Mouse (Mus musculus): ENCODE measurements around the gene Galnt2. TPM values are rescaled to one million over a fixed set of nuclear protein-coding genes. Genes with fewer than 3 reads are reported as not detected.

Gene Galnt2
- polyA plus RNA-seq, 1 experiment: 55.5 TPM

- Histone ChIP-seq H3K36me3 (ENCODE audit: control insufficient read depth, insufficient read depth) (peaks cover 6% of the 10 kb centered on the region), H3K27me3 (ENCODE audit: control insufficient read depth, insufficient read depth, insufficient read length) (no peaks in the 10 kb centered on the region), H3ac (ENCODE audit: control insufficient read depth, insufficient read length, low read depth) (peak overlapping the region; percentile 23), H3K79me2 (ENCODE audit: control insufficient read depth, insufficient read depth) (peaks cover 37% of the 10 kb centered on the region), H3K79me3 (ENCODE audit: low read depth) (peaks cover 4% of the 10 kb centered on the region), H3K4me3 (ENCODE audit: insufficient read depth, poor library complexity, severe bottlenecking) (no peak overlapping the region)
- TF ChIP-seq USF1 (IDR thresholded peaks at IDR 0.05; ENCODE audit: low read depth) (no peak), CEBPB (IDR thresholded peaks at IDR 0.05; ENCODE audit: low read depth) (no peak), MAX (IDR thresholded peaks at IDR 0.05) (no peak), MYOD1 (IDR thresholded peaks at IDR 0.05; ENCODE audit: control insufficient read depth, insufficient read length, low read depth) (no peak), MYOG (IDR thresholded peaks at IDR 0.05; ENCODE audit: control insufficient read depth, extremely low read depth, insufficient read length) (no peak), CTCF (IDR thresholded peaks at IDR 0.05; ENCODE audit: control insufficient read depth, insufficient read depth, insufficient read length) (no peak), FOSL1 (IDR thresholded peaks at IDR 0.05; ENCODE audit: insufficient read depth, low read length, poor library complexity, severe bottlenecking) (no peak)
Observed at GRCm38 (mm10) chr8:124317191-124317682, 86.0 kb downstream of the Galnt2 start.

- Histone ChIP-seq H3K79me2 (ENCODE audit: control insufficient read depth, insufficient read depth) (peaks cover 37% of the 10 kb centered on the region), H3K4me3 (ENCODE audit: insufficient read depth, poor library complexity, severe bottlenecking) (no peak overlapping the region), H3K27me3 (ENCODE audit: control insufficient read depth, insufficient read depth, insufficient read length) (no peaks in the 10 kb centered on the region), H3K36me3 (ENCODE audit: control insufficient read depth, insufficient read depth) (peaks cover 9% of the 10 kb centered on the region), H3ac (ENCODE audit: control insufficient read depth, insufficient read length, low read depth) (no peak overlapping the region), H3K79me3 (ENCODE audit: low read depth) (peaks cover 4% of the 10 kb centered on the region)
- TF ChIP-seq FOSL1 (IDR thresholded peaks at IDR 0.05; ENCODE audit: insufficient read depth, low read length, poor library complexity, severe bottlenecking) (no peak), CTCF (IDR thresholded peaks at IDR 0.05; ENCODE audit: control insufficient read depth, insufficient read depth, insufficient read length) (no peak), MAX (IDR thresholded peaks at IDR 0.05) (no peak), CEBPB (IDR thresholded peaks at IDR 0.05; ENCODE audit: low read depth) (no peak), USF1 (IDR thresholded peaks at IDR 0.05; ENCODE audit: low read depth) (no peak), MYOD1 (IDR thresholded peaks at IDR 0.05; ENCODE audit: control insufficient read depth, insufficient read length, low read depth) (no peak), MYOG (IDR thresholded peaks at IDR 0.05; ENCODE audit: control insufficient read depth, extremely low read depth, insufficient read length) (no peak)
Observed at GRCm38 (mm10) chr8:124317821-124318220, 86.6 kb downstream of the Galnt2 start.

- no peak overlapping the region for H3K4me3 ChIP-seq (ENCODE audit: insufficient read depth, poor library complexity, severe bottlenecking)
- H3K79me2 ChIP-seq (ENCODE audit: control insufficient read depth, insufficient read depth): peaks cover 31% of the 10 kb centered on the region
- TF ChIP-seq CEBPB (IDR thresholded peaks at IDR 0.05; ENCODE audit: low read depth) (no peak), FOSL1 (IDR thresholded peaks at IDR 0.05; ENCODE audit: insufficient read depth, low read length, poor library complexity, severe bottlenecking) (no peak), MYOD1 (IDR thresholded peaks at IDR 0.05; ENCODE audit: control insufficient read depth, insufficient read length, low read depth) (no peak), USF1 (IDR thresholded peaks at IDR 0.05; ENCODE audit: low read depth) (no peak), CTCF (IDR thresholded peaks at IDR 0.05; ENCODE audit: control insufficient read depth, insufficient read depth, insufficient read length) (no peak), MAX (IDR thresholded peaks at IDR 0.05) (no peak), MYOG (IDR thresholded peaks at IDR 0.05; ENCODE audit: control insufficient read depth, extremely low read depth, insufficient read length) (no peak)
- H3K27me3 ChIP-seq (ENCODE audit: control insufficient read depth, insufficient read depth, insufficient read length): no peaks in the 10 kb centered on the region
- no peak overlapping the region for H3ac ChIP-seq (ENCODE audit: control insufficient read depth, insufficient read length, low read depth)
- H3K36me3 ChIP-seq (ENCODE audit: control insufficient read depth, insufficient read depth): peaks cover 9% of the 10 kb centered on the region
- H3K79me3 ChIP-seq (ENCODE audit: low read depth): peaks cover 4% of the 10 kb centered on the region
Observed at GRCm38 (mm10) chr8:124318612-124319315, 87.6 kb downstream of the Galnt2 start.

- peaks cover 3% of the 10 kb centered on the region for H3K79me3 ChIP-seq (ENCODE audit: low read depth)
- H3K79me2 ChIP-seq (ENCODE audit: control insufficient read depth, insufficient read depth): peaks cover 28% of the 10 kb centered on the region
- no peak overlapping the region for H3K4me3 ChIP-seq (ENCODE audit: insufficient read depth, poor library complexity, severe bottlenecking)
- TF ChIP-seq MYOD1 (IDR thresholded peaks at IDR 0.05; ENCODE audit: control insufficient read depth, insufficient read length, low read depth): no peak
- H3K36me3 ChIP-seq (ENCODE audit: control insufficient read depth, insufficient read depth): peaks cover 10% of the 10 kb centered on the region
- no peak overlapping the region for H3ac ChIP-seq (ENCODE audit: control insufficient read depth, insufficient read length, low read depth)
- no peaks in the 10 kb centered on the region for H3K27me3 ChIP-seq (ENCODE audit: control insufficient read depth, insufficient read depth, insufficient read length)
Observed at GRCm38 (mm10) chr8:124319316-124319652, 88.1 kb downstream of the Galnt2 start.

GRCm38 (mm10) chr8:124321227-124321840, 90.1 kb downstream of the Galnt2 start:
- H3K27me3 ChIP-seq (ENCODE audit: control insufficient read depth, insufficient read depth, insufficient read length): no peaks in the 10 kb centered on the region
- no peak overlapping the region for H3K4me3 ChIP-seq (ENCODE audit: insufficient read depth, poor library complexity, severe bottlenecking)
- no peak for TF ChIP-seq MYOD1 (IDR thresholded peaks at IDR 0.05; ENCODE audit: control insufficient read depth, insufficient read length, low read depth)
- H3K79me3 ChIP-seq (ENCODE audit: low read depth): peaks cover 2% of the 10 kb centered on the region
- peaks cover 16% of the 10 kb centered on the region for H3K79me2 ChIP-seq (ENCODE audit: control insufficient read depth, insufficient read depth)
- peaks cover 22% of the 10 kb centered on the region for H3K36me3 ChIP-seq (ENCODE audit: control insufficient read depth, insufficient read depth)
- no peak overlapping the region for H3ac ChIP-seq (ENCODE audit: control insufficient read depth, insufficient read length, low read depth)

- TF ChIP-seq MYOD1 (IDR thresholded peaks at IDR 0.05; ENCODE audit: control insufficient read depth, insufficient read length, low read depth): no peak
- no peak for TF ChIP-seq MAX (IDR thresholded peaks at IDR 0.05)
- TF ChIP-seq MYOG (IDR thresholded peaks at IDR 0.05; ENCODE audit: control insufficient read depth, extremely low read depth, insufficient read length): no peak
- TF ChIP-seq USF1 (IDR thresholded peaks at IDR 0.05; ENCODE audit: low read depth): no peak
- no peak for TF ChIP-seq CEBPB (IDR thresholded peaks at IDR 0.05; ENCODE audit: low read depth)
- no peak for TF ChIP-seq FOSL1 (IDR thresholded peaks at IDR 0.05; ENCODE audit: insufficient read depth, low read length, poor library complexity, severe bottlenecking)
- TF ChIP-seq CTCF (IDR thresholded peaks at IDR 0.05; ENCODE audit: control insufficient read depth, insufficient read depth, insufficient read length): no peak
- Histone ChIP-seq H3K4me3 (ENCODE audit: insufficient read depth, poor library complexity, severe bottlenecking) (no peak overlapping the region), H3K79me2 (ENCODE audit: control insufficient read depth, insufficient read depth) (peaks cover 4% of the 10 kb centered on the region), H3K27me3 (ENCODE audit: control insufficient read depth, insufficient read depth, insufficient read length) (no peaks in the 10 kb centered on the region), H3ac (ENCODE audit: control insufficient read depth, insufficient read length, low read depth) (no peak overlapping the region), H3K79me3 (ENCODE audit: low read depth) (peaks cover 2% of the 10 kb centered on the region), H3K36me3 (ENCODE audit: control insufficient read depth, insufficient read depth) (peaks cover 41% of the 10 kb centered on the region)
Observed at GRCm38 (mm10) chr8:124323356-124323755, 92.2 kb downstream of the Galnt2 start.

Measured in C2C12 (cell line).